Mouse (Mus musculus) spleen, postnatal 4 days (tissue): ENCODE results near the gene Cdc45.
A peak's percentile ranks its signal among the peaks of the same experiment; 100 is the strongest.

Experiments
- DNase-seq, 2 experiments: peaks; one replicate each; pipeline ENCODE4 v3.0.0; 2022; ENCODE audit warnings: low spot score in 2 of 2

The Cdc45 gene

GRCm38 (mm10) chr16:18788627-18789406 is 23.0 kb downstream of the Cdc45 start:
- peak in 1 of 2 experiments; percentile 53 for DNase-seq

- DNase-seq, result no peak
Measured at GRCm38 (mm10) chr16:18786652-18787051, 25.1 kb downstream of the Cdc45 start.

GRCm38 (mm10) chr16:18785485-18785884 is 26.3 kb downstream of the Cdc45 start:
- no peak for DNase-seq

GRCm38 (mm10) chr16:18785025-18785424 is 26.8 kb downstream of the Cdc45 start:
- no peak for DNase-seq

GRCm38 (mm10) chr16:18781810-18782209 is 30.0 kb downstream of the Cdc45 start:
- no peak for DNase-seq

- DNase-seq, result no peak
Measured at GRCm38 (mm10) chr16:18778461-18778860, 33.3 kb downstream of the Cdc45 start.

GRCm38 (mm10) chr16:18777101-18778080 is 34.4 kb downstream of the Cdc45 start:
- no peak for DNase-seq

GRCm38 (mm10) chr16:18776556-18777100 is 35.2 kb downstream of the Cdc45 start, which contains the start of gene Cldn5:
Gene Cldn5 (plus strand): TSS chr16:18776847.
- no peak for DNase-seq

GRCm38 (mm10) chr16:18775621-18776555 is 35.9 kb downstream of the Cdc45 start:
- DNase-seq, result no peak

- DNase-seq, result no peak
Measured at GRCm38 (mm10) chr16:18773936-18774335, 37.9 kb downstream of the Cdc45 start.

- no peak for DNase-seq
Measured at GRCm38 (mm10) chr16:18769501-18769900, 42.3 kb downstream of the Cdc45 start.

GRCm38 (mm10) chr16:18766390-18766789 is 45.4 kb downstream of the Cdc45 start:
- no peak for DNase-seq

- DNase-seq, result no peak
Measured at GRCm38 (mm10) chr16:18762960-18763359, 48.8 kb downstream of the Cdc45 start.

GRCm38 (mm10) chr16:18761734-18762133 is 50.1 kb downstream of the Cdc45 start:
- DNase-seq, result no peak

- DNase-seq, result no peak
Measured at GRCm38 (mm10) chr16:18751885-18752499, 59.8 kb downstream of the Cdc45 start.

GRCm38 (mm10) chr16:18751101-18751500 is 60.7 kb downstream of the Cdc45 start:
- no peak for DNase-seq

GRCm38 (mm10) chr16:18746268-18747122 is 65.3 kb downstream of the Cdc45 start:
- no peak for DNase-seq

- no peak for DNase-seq
Measured at GRCm38 (mm10) chr16:18738303-18738702, 73.5 kb downstream of the Cdc45 start.

GRCm38 (mm10) chr16:18733100-18733956 is 78.5 kb downstream of the Cdc45 start:
- no peak for DNase-seq
